Mouse (Mus musculus) neural tube, embryonic 10.5 days (tissue): ENCODE measurements at regions not wholly inside any gene's neighbourhood (a gene's known extent, or its start where the extent isn't known, plus 50 kb on each side); places are given as distances from the start of the nearest gene placed in this dataset.
"Not testable (repeated sequence)": the region's sequence is repeated elsewhere in the genome, so short reads cannot be mapped to it uniquely, and the experiment has no call there.

Experiments
- DNase-seq: peaks from one replicate; pipeline ENCODE4 v3.0.0-alpha.2; 2017; ENCODE audit warnings: low spot score; ENCODE audit errors: extremely low spot score

- DNase-seq, result no peak
Measured at GRCm38 (mm10) chr11:71285193-71285592, 54.7 kb upstream of the Nlrp1b start.

GRCm38 (mm10) chr11:71288243-71288642, 57.7 kb upstream of the Nlrp1b start:
- not testable (repeated sequence) for DNase-seq

DNA sequence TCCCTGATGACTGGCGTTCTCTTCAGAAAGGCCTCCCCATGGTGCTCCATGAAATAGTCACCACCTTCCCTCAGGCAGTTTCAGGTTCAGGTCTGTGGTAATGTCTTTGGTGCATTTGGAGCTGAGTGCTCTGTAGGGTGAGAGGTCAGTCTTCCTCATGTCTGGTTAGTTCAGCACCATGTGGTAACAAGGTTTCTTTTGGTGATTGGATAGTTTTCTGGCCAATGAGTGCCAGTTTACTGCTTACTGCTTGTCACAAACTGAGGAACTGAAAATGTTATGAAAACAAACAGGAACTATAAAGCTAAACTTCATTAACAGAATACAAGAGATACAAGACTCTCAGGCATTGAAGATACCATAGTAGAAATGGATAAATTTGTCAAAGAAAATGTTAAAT, 59.0 kb upstream of the Nlrp1b start:
- no peak for DNase-seq

- no peak for DNase-seq
Measured at GRCm38 (mm10) chr11:71299479-71299878, 68.9 kb upstream of the Nlrp1b start.

- DNase-seq, result no peak
Measured at GRCm38 (mm10) chr11:71323439-71323838, 92.9 kb upstream of the Nlrp1b start.

- DNase-seq, result no peak
Measured at GRCm38 (mm10) chr11:71337428-71337827, 106.9 kb upstream of the Nlrp1b start.

DNA sequence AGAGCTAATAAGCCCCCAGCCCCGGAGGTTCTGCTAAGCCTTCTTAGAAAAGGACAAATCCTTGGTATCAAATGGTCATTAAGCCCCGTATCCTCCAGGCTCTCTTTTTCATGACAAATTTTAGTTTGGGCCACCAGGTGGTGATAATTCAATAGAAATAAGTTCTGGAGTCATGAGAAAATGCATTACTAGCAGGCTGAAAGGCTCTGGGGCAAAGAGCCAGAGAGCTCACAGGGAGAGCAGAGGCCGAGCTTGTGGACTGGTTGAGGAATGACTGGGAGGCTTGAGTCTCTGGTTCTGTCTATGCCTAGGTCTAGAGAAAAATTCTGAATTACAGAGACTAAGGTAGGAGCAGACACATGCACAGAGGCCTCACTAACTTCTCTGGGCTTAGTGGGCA, 115.5 kb upstream of the Nlrp1b start:
- no peak for DNase-seq

- DNase-seq, result no peak
Measured at GRCm38 (mm10) chr11:71357089-71357488, 126.6 kb upstream of the Nlrp1b start.

DNA sequence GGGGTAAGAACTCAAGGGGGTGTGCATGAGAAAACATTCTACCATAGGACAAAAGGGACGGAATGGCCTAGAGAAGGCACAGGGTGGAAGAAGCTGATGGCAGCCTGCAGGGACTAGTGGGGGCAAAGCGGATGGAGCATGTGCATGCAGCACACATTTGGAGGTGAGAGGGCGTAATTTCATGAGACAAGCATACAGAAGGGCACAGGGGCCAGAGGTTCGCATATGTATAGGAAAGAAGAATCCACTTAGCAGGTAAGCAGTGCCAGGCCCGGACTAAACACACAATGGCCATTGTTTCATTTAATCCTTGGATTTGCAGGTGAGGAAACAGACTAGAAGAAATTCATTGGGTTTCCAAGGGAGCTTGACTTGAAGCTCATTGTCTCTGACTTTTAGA, 130.3 kb upstream of the Nlrp1b start:
- no peak for DNase-seq

- DNase-seq, result no peak
Measured at GRCm38 (mm10) chr11:71371871-71372270, 141.3 kb upstream of the Nlrp1b start.

- no peak for DNase-seq
Measured at GRCm38 (mm10) chr11:71375132-71375531, 144.6 kb upstream of the Nlrp1b start.

DNA sequence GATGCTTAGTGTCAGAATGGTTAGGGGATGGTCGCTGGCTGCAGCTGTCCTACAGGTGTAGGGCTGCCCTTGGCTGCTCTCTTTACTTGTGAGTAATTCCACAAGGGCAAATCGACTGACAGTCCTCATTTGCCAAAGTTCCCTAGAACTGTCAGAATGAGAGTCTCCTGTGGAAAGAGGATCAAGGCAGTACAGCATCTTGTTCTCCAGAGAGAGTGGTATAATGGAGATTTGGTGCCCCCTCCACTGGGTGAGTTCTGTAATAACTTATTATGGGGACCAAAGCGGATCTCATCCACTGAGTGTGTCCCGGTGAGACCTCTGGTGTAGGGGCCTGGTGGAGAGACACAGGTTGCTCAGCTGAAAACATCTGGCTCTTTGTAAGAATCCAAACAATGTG, 157.9 kb upstream of the Nlrp1b start:
- DNase-seq, result no peak

DNA sequence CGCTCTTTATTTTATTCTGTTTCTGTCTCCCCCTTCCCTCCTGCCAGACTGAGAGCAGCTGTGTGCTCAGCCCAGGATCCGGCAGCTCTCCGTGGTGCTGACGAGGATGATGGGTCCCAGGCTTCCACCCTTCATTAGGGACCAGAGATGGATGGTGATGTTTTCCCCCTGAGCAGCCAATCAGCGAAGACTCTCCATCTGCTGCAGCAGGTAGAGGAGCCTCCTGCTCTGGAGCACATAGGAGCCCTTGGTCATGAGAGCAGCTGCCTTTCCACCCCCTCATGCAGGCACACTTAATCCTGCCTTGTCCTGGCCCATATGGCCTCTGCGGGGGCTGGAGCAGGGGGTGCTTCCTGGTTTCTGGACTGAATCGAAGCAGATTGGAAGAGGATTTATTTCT, 159.1 kb upstream of the Nlrp1b start:
- peak; percentile 56 for DNase-seq

GRCm38 (mm10) chr11:71390151-71390550, 159.6 kb upstream of the Nlrp1b start:
- DNase-seq, result no peak

GRCm38 (mm10) chr11:71390616-71391015, 160.1 kb upstream of the Nlrp1b start:
- DNase-seq, result no peak

- no peak for DNase-seq
Measured at GRCm38 (mm10) chr11:71393406-71393805, 162.9 kb upstream of the Nlrp1b start.

GRCm38 (mm10) chr11:71395023-71395422, 164.5 kb upstream of the Nlrp1b start:
- DNase-seq, result no peak

DNA sequence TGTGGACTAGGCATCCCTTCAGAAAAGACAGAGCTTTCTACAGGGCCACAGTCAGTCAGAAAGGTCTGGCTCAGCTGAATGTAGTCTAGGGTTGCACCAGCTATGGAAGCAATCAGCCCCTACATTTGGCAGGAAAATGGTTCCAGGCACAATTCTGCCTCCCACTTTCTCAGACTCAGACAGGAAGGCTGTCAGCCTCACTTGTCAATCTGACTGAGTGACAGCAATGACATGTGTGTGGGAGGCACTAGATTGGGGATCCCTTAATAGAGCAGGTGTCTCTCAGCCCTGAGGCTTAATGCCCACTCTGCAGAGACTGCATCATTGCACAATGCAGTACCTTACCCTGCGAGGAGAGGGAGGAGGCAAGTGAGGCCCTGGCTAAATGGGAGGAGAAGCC, 165.1 kb upstream of the Nlrp1b start:
- DNase-seq, result no peak

GRCm38 (mm10) chr11:71400351-71400750, 169.8 kb upstream of the Nlrp1b start:
- DNase-seq, result no peak

DNA sequence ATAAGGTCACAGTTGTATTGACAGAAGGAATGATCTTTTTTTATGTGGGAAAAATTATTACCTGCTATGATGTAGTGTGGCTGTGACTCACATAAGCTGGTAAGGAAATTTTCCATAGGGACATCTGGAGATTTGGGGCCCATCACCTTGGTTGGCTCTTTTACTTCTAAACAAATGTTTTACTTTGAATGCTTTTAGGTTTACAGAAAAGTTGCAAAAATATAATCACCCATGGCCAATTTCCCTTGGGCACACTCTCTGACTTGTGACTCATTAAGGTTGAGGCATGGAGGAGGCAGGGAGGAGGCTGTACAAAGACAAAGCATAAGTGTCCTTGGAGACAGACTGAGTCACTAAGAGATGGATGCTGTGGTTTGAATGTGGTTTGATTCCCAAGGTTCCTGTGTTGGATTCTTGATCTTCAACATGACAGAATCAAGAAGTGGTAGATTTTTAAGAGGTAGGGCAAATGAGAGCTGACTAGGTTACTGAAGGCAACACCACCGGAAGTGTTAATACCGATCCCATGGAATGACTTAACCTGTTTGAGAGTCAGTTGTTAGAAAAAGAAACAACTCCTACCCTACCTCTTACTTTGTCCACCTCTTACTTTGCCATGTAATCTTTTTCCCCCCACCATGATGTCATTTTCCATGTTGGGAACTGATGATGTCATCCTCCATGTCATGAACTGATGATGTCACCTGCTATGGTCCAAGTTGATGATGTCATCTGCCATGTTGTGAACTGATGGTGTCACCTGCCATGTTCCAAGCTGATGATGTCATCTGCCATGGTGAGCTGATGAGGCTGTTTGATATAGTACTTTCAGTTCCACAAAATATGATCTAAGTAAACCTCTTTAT, 171.1 kb upstream of the Nlrp1b start:
- DNase-seq, result no peak

DNA sequence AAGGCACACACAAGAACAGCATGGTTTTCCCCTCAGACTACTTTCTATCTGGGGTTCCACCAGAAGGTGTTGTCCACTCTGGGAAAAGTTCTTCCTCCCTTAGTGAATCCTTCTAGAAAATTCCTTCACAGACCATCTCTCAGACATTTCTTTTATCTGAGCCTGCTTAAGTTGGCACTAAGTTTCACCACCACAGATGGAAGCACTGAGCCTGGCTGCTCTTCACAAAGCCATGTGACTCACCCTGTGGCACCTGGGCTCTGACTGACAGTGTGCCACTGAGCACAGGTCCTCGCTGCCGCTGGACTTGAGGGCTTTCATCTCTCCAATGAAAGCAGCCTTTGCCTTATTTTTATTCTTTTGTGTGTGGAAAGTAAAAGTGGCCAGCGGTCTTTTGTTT, 173.8 kb upstream of the Nlrp1b start:
- no peak for DNase-seq

DNA sequence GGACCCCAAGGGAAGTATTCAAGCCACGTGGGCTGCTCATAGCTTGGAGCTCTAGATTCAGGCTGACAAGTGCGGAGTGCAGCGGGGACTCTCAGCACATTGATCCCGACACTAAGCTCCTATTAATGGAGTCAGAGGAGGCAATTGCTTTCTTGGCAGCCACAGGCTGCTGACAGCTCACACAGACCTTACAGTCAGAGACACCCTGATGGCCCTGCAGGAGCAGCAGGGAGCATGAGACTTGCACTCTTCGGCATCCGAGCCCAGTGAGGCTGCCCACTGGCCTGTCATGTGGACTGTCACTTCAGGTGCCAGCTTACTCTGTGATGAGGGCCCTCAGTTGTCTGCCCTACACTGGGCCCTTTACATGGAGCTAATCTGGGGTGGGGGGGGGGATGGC, 176.5 kb upstream of the Nlrp1b start:
- DNase-seq, result no peak

GRCm38 (mm10) chr11:71409211-71409765, 178.8 kb upstream of the Nlrp1b start:
- DNase-seq, result no peak
